Mouse (Mus musculus) liver, adult 2 months (tissue): ENCODE results near the gene H2-Oa.

Experiments
- CTCF ChIP-seq: fragments of 200-500 bp; IDR thresholded peaks from 2 replicates; pipeline ENCODE4 v1.5.1; 2011; ENCODE audit warnings: low read depth, low read length, control low read depth
- POLR2A ChIP-seq: fragments of 200-500 bp; IDR thresholded peaks from 2 replicates; pipeline ENCODE4 v1.6.1; 2011; ENCODE audit warnings: low read length, control low read depth; ENCODE audit not compliant: insufficient read depth; ENCODE audit errors: extremely low read depth

DNA sequence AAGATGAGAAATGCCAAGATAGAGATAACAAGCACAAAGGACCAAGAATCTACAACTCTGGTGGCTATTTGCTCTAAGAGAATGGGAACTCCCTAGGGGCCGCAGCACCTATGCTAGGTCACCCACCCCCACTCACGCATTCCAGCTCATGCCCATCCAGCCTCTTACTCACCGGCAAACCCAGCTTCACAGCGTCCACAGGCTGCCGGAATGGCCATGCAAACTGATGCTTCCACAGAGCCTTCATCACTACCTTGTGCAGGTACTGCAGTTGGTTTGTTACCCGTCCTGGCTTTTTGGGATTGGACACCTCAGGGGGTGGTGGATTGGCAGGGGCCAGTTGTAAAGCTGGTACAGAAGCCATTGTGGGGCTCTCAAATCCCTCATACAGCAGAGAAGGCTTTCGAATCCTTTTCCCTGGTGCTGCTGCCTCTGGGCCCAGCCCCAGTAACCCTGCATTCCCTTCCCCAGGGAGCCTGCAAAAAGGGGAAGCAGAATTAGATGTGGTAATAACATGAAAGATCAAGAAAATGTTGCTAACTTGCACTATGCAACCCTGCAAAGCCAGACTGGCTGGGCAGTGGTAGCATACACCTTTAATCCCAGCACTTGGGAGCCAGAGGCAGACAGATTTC is 24.7 kb downstream of the H2-Oa start:
- no peak for TF ChIP-seq CTCF
- TF ChIP-seq POLR2A, result no peak
